Mouse (Mus musculus) megakaryocyte, embryonic 14.5 days (primary cell): ENCODE results near the gene Cbarp. TPM values are rescaled to one million over a fixed set of nuclear protein-coding genes. Genes with fewer than 3 reads are reported as not detected.

ENCODE experiments used
- H3K27me3 ChIP-seq: replicated peaks from 2 replicates; pipeline ENCODE3; 2012; ENCODE audit warnings: inconsistent platforms
- H3K36me3 ChIP-seq: replicated peaks from 2 replicates; pipeline ENCODE3; 2012; ENCODE audit warnings: low read length, inconsistent platforms, mixed read lengths
- H3K4me1 ChIP-seq: 2 replicates; pipeline ENCODE4 v1.6.1; 2012; ENCODE audit warnings: inconsistent platforms
- H3K4me3 ChIP-seq: replicated peaks from 2 replicates; pipeline ENCODE3; 2012; ENCODE audit warnings: moderate library complexity, mild to moderate bottlenecking, inconsistent platforms
- H3K9me3 ChIP-seq: 2 replicates; pipeline ENCODE4 v1.6.1; 2012; ENCODE audit warnings: inconsistent platforms
- FLI1 ChIP-seq: IDR thresholded peaks from 2 replicates; pipeline ENCODE4 v1.6.1; 2012; ENCODE audit warnings: low read length, inconsistent platforms, mixed read lengths
- GATA1 ChIP-seq: IDR thresholded peaks from 3 replicates; pipeline ENCODE4 v1.6.1; 2012; ENCODE audit warnings: mixed read lengths, low read length, inconsistent platforms, borderline replicate concordance
- polyA plus RNA-seq: library from polyadenylated mRNA; stranded (reverse); fragments of >175 nt; gene quantifications from 2 replicates; pipeline ENCODE4 v1.2.3, GENCODE M21; 2012; ENCODE audit warnings: low replicate concordance; ENCODE audit not compliant: insufficient read depth

Gene Cbarp
- polyA plus RNA-seq, 1 experiment, result 4.8 TPM

- Histone ChIP-seq H3K4me1 (peaks cover 72% of the 10 kb centered on the region), H3K36me3 (peaks cover 74% of the 10 kb centered on the region), H3K4me3 (peak overlapping the region; percentile 99), H3K27me3 (no peaks in the 10 kb centered on the region), H3K9me3 (no peaks in the 10 kb centered on the region)
- no peak for TF ChIP-seq FLI1
- no peak for TF ChIP-seq GATA1
Observed at GRCm38 (mm10) chr10:80151211-80152034, 10.8 kb upstream of the Cbarp start.

GRCm38 (mm10) chr10:80150226-80151210 lies 9.9 kb upstream of the Cbarp start:
- TF ChIP-seq FLI1 (no peak), GATA1 (no peak)
- Histone ChIP-seq H3K4me3 (peak overlapping the region; percentile 99), H3K27me3 (no peaks in the 10 kb centered on the region), H3K36me3 (peaks cover 74% of the 10 kb centered on the region), H3K9me3 (no peaks in the 10 kb centered on the region), H3K4me1 (peaks cover 72% of the 10 kb centered on the region)

GRCm38 (mm10) chr10:80149291-80150225 lies 8.9 kb upstream of the Cbarp start:
- Histone ChIP-seq H3K27me3 (no peaks in the 10 kb centered on the region), H3K4me3 (peak overlapping the region; percentile 99), H3K36me3 (peaks cover 74% of the 10 kb centered on the region), H3K4me1 (peaks cover 72% of the 10 kb centered on the region), H3K9me3 (no peaks in the 10 kb centered on the region)
- TF ChIP-seq GATA1 (no peak), FLI1 (no peak)

GRCm38 (mm10) chr10:80148610-80149290 lies 8.1 kb upstream of the Cbarp start:
- Histone ChIP-seq H3K9me3 (no peaks in the 10 kb centered on the region), H3K4me1 (peaks cover 72% of the 10 kb centered on the region), H3K4me3 (peak overlapping the region; percentile 99), H3K36me3 (peaks cover 74% of the 10 kb centered on the region), H3K27me3 (no peaks in the 10 kb centered on the region)
- TF ChIP-seq FLI1 (no peak), GATA1 (no peak)

GRCm38 (mm10) chr10:80147719-80148601 lies 7.3 kb upstream of the Cbarp start, which contains the start of gene Midn:
Midn (plus strand) TSS chr10:80148272.
- Histone ChIP-seq H3K27me3 (no peaks in the 10 kb centered on the region), H3K4me3 (peak within 1 kb of the TSS; percentile 99), H3K9me3 (no peaks in the 10 kb centered on the region), H3K4me1 (peaks cover 72% of the 10 kb centered on the region), H3K36me3 (peaks cover 72% of the 10 kb centered on the region)
- TF ChIP-seq FLI1, result no peak
- TF ChIP-seq GATA1, result no peak

- Histone ChIP-seq H3K27me3 (no peaks in the 10 kb centered on the region), H3K4me3 (peak overlapping the region; percentile 99), H3K4me1 (peaks cover 72% of the 10 kb centered on the region), H3K36me3 (peaks cover 68% of the 10 kb centered on the region), H3K9me3 (no peaks in the 10 kb centered on the region)
- TF ChIP-seq GATA1, result no peak
- no peak for TF ChIP-seq FLI1
Observed at GRCm38 (mm10) chr10:80147146-80147718, 6.6 kb upstream of the Cbarp start.

- Histone ChIP-seq H3K9me3 (no peaks in the 10 kb centered on the region), H3K4me3 (peak overlapping the region; percentile 99), H3K36me3 (peaks cover 61% of the 10 kb centered on the region), H3K27me3 (no peaks in the 10 kb centered on the region), H3K4me1 (peaks cover 66% of the 10 kb centered on the region)
- TF ChIP-seq FLI1, result no peak
Observed at GRCm38 (mm10) chr10:80146568-80147011, 6.0 kb upstream of the Cbarp start.
